Mouse (Mus musculus) olfactory bulb, adult 2 months (tissue): Measurements from ENCODE around the gene Lamtor5. TPM values are rescaled to one million over a fixed set of nuclear protein-coding genes. Genes with fewer than 3 reads are reported as not detected.
"Not testable (repeated sequence)": the region's sequence is repeated elsewhere in the genome, so short reads cannot be mapped to it uniquely, and the experiment has no call there.

Experiments
- H3K27ac ChIP-seq: fragments of 200-500 bp; 2 replicates; pipeline ENCODE4 v1.5.1; 2012; ENCODE audit warnings: low read depth, low read length; ENCODE audit not compliant: insufficient read depth
- H3K4me1 ChIP-seq: fragments of 200-500 bp; 2 replicates; pipeline ENCODE4 v1.6.1; 2012; ENCODE audit warnings: low read length; ENCODE audit not compliant: control insufficient read depth, insufficient read depth
- H3K4me3 ChIP-seq: fragments of 200-500 bp; 2 replicates; pipeline ENCODE4 v1.5.1; 2012; ENCODE audit warnings: mild to moderate bottlenecking, low read depth, low read length, moderate library complexity; ENCODE audit not compliant: insufficient read depth
- CTCF ChIP-seq: fragments of 200-500 bp; IDR thresholded peaks from 2 replicates; pipeline ENCODE4 v1.5.1; 2012; ENCODE audit warnings: low read depth, mild to moderate bottlenecking, low read length, moderate library complexity; ENCODE audit not compliant: insufficient read depth
- POLR2A ChIP-seq: fragments of 200-500 bp; IDR thresholded peaks from 2 replicates; pipeline ENCODE4 v1.6.1; 2012; ENCODE audit warnings: mild to moderate bottlenecking, low read depth, low read length, moderate library complexity; ENCODE audit not compliant: insufficient read depth
- WGBS: fragments of 180-500 bp; shearing (Covaris S2); methylation state at CpG from one replicate; pipeline ENCODE4 v1.1.7; 2018; 5-methylcytosine and 5-hydroxymethylcytosine counted together
- polyA plus RNA-seq: library from polyadenylated mRNA; stranded (reverse); fragments of >200 nt; gene quantifications from 2 replicates; pipeline ENCODE4 v1.2.4, GENCODE M21; 2012; ENCODE audit warnings: low replicate concordance; ENCODE audit not compliant: missing spikeins, insufficient read depth, insufficient read length

Gene Lamtor5
- polyA plus RNA-seq, 1 experiment = not detected

GRCm38 (mm10) chr3:107287346-107287745 is 8.7 kb downstream of the Lamtor5 start:
- H3K4me3 ChIP-seq = no peak overlapping the region
- TF ChIP-seq CTCF = no peak
- no peak for TF ChIP-seq POLR2A
- H3K27ac ChIP-seq = no peak overlapping the region
- H3K4me1 ChIP-seq = no peaks in the 10 kb centered on the region

GRCm38 (mm10) chr3:107290764-107291381 is 12.2 kb downstream of the Lamtor5 start, which contains the start of gene Slc16a4:
Gene Slc16a4 (plus strand): TSS chr3:107291230.
- TF ChIP-seq CTCF = no peak
- no peak for TF ChIP-seq POLR2A
- Histone ChIP-seq H3K4me1 (no peaks in the 10 kb centered on the region), H3K4me3 (no peak within 1 kb of the TSS), H3K27ac (no peak within 1 kb of the TSS)
- WGBS = 39% methylated on average over 9 of the region's 9 CpGs

- 83% methylated on average over 5 of the region's 5 CpGs for WGBS
- H3K27ac ChIP-seq = no peak overlapping the region
- TF ChIP-seq POLR2A (no peak), CTCF (no peak)
- H3K4me1 ChIP-seq = no peaks in the 10 kb centered on the region
- no peak overlapping the region for H3K4me3 ChIP-seq
Measured at GRCm38 (mm10) chr3:107295672-107296360, 17.2 kb downstream of the Lamtor5 start.

DNA sequence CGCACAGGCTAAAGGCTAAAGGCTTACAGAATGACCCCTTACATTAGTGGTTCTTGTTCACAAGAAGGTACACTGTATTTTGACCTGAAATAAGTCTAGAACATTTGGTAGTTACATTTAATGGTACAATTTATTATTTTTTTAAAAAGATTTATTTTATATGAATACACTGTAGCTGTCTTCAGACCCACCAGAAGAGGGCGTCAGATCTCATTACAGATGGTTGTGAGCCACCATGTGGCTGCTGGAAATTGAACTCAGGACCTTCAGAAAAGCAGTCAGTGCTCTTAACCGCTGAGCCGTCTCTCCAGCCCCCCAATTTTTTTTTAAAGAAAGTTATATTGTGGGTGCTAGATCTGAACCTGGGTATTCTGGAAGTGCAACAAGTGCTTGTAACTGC is 18.3 kb downstream of the Lamtor5 start:
- not testable (repeated sequence) for H3K4me3 ChIP-seq, H3K4me1 ChIP-seq, H3K27ac ChIP-seq
- WGBS = 73% methylated on average over 4 of the region's 4 CpGs

DNA sequence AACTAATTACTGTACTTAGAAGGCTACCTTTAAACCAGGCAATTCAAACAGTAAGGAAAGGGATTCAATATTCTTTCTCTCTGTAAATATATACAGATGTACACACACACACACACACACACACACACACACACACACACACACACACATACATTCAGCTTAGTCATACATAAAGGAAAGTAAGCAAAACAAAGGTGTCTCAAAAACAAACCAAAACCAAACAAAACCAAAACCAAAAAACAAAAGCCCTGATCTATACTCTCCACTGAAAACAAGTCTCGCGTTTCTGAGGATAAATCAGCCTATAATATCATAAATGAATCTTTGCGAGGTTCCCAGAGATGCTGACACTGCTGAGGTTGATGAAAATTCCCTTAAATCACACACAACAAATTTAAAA is 38.7 kb downstream of the Lamtor5 start:
- peaks cover 2% of the 10 kb centered on the region; the same call in 1 of the 2 replicates for H3K4me1 ChIP-seq
- WGBS = 91% methylated on average over 3 of the region's 3 CpGs
- H3K4me3 ChIP-seq = no peak overlapping the region
- no peak overlapping the region for H3K27ac ChIP-seq
- TF ChIP-seq POLR2A = no peak
- TF ChIP-seq CTCF = no peak

DNA sequence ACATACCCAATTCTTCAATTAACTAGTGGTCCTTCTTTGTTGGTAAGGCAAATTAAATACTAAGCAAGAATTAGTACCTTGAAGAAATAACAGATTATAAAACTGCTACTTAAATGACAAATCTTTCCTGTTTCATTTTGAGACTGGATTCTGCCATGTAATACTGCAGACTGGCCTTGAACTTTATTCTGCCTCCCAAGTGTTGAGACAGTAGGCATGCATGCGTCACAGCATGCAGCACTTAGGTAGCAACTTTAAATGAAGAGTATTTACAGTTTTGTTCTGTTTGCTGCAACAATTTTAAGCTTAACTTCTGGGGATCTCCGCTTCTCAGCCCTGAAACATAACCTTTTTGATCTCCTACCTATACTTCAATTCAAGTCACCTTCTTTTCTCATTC is 42.5 kb downstream of the Lamtor5 start:
- WGBS = 80% methylated on average over 2 of the region's 2 CpGs
- no peak overlapping the region for H3K4me3 ChIP-seq
- TF ChIP-seq CTCF (no peak), POLR2A (no peak)
- no peak overlapping the region for H3K27ac ChIP-seq
- peaks cover 11% of the 10 kb centered on the region for H3K4me1 ChIP-seq

GRCm38 (mm10) chr3:107321776-107322175 is 43.1 kb downstream of the Lamtor5 start:
- Histone ChIP-seq H3K27ac (no peak overlapping the region), H3K4me3 (no peak overlapping the region), H3K4me1 (peaks cover 11% of the 10 kb centered on the region)
- TF ChIP-seq POLR2A (no peak), CTCF (no peak)

DNA sequence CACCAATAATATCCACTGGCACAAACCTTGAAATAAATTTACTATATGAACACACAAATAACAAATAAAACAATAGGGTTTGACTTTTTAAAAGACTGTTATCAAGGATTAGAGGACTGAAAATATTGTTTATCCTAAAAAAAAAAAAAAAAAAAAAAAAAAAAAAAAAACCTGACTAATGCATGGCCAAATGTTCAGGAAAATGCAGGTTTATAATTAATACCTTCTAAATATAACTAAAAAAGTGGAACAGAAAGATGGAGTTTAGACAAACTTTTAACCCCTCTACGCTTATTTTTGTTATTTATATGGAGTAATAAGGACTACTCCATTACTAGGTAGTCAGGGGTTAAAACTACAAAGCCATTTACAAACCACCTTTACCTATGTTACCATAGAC is 47.8 kb downstream of the Lamtor5 start:
- no peak overlapping the region for H3K4me3 ChIP-seq
- H3K4me1 ChIP-seq = peaks cover 23% of the 10 kb centered on the region
- H3K27ac ChIP-seq = no peak overlapping the region
- WGBS = 83% methylated on average over 1 of the region's 1 CpGs
- no peak for TF ChIP-seq POLR2A
- TF ChIP-seq CTCF = no peak

GRCm38 (mm10) chr3:107330503-107331424 is 52.1 kb downstream of the Lamtor5 start:
- Histone ChIP-seq H3K4me1 (peaks cover 20% of the 10 kb centered on the region), H3K27ac (no peak overlapping the region), H3K4me3 (no peak overlapping the region)
- 67% methylated on average over 28 of the region's 28 CpGs for WGBS
- no peak for TF ChIP-seq POLR2A
